Mouse (Mus musculus): ENCODE results near the gene Gadd45b. TPM values are rescaled to one million over a fixed set of nuclear protein-coding genes. Genes with fewer than 3 reads are reported as not detected.

The Gadd45b gene
- 10 to 100 TPM; 32.5 to 39.0 TPM for total RNA-seq (2023)

DNA sequence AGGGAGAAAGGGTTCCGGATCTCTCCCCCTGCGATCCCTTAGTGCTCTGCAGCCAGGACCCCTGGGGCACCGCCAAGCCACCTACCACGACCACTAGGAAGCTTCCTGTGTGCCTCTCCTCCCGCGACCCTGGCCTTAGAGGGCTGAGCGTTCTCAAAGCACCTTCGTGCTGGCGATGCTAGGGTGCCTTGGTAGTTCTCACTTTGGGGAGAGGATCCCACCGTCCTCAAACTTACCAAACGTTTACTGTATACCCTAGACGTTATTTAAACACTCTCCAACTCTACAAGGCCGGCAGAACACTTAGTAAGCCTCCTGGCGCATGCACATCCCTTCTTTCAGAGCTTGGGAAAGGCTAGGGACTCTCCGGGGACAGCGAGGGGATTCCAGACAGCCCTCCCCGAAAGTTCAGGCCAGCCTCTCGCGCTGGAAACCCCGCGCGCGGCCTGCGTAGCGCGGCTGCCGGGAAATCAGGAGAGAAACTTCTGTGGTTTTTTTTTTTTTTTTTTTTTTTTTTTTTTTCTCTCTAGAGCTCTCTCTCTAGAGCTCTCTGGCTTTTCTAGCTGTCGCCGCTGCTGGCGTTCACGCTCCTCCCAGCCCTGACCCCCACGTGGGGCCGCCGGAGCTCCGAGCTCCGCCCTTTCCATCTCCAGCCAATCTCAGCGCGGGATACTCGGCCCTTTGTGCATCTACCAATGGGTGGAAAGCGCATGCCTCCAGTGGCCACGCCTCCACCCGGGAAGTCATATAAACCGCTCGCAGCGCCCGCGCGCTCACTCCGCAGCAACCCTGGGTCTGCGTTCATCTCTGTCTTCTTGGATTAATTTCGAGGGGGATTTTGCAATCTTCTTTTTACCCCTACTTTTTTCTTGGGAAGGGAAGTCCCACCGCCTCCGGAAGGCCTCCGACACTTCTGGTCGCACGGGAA is at the start of gene Gadd45b:
Gene Gadd45b (plus strand): TSS at position 775 of the 928 bp plus-strand sequence.

DNA sequence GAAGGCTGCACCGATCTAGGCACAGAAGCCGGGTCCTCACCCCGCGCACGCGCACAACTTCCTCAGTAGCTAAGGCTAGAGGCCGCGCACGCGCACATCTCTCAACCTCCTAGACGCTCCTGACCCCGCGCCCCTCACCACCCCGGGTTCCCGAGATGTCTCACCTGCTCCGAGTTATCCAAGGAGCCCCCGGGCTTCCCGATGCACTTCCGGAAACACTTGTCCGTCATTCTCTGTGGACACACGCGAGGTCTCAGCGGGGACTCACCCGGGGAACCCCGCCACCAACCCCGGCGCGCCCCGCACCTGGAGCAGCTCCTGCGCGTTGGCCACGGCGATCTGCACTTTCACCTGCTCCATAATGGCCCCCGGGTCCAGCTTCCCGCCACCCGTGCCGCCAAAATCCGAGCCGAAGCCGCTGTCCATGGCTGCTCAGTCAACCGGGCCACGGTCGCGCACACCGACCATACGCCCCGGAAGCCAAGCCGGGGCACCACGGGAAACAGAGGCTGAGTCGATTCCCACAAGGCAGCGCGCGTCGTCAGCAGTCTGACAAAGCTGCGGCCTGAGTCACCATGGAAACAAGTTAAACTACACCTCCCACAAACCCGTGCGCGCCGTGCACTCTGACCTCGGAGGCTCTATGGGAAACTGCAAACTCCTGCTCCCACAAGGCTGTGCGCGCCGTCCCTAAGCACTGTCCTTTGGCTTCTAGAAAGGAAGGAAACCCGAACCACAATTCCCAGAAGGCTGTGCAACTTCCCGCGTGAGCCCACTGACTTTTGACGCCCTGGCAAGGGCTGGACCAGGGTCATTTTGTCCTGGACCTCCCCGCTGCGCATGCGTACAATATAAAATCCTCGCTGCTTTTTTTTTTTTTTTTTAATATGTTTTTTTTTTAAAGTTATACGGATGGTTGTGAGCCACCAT is 29.3 kb upstream of the Gadd45b start, which contains the start of gene Timm13:
Gene Timm13 (minus strand): TSS at position 652 of the 930 bp plus-strand sequence.

DNA sequence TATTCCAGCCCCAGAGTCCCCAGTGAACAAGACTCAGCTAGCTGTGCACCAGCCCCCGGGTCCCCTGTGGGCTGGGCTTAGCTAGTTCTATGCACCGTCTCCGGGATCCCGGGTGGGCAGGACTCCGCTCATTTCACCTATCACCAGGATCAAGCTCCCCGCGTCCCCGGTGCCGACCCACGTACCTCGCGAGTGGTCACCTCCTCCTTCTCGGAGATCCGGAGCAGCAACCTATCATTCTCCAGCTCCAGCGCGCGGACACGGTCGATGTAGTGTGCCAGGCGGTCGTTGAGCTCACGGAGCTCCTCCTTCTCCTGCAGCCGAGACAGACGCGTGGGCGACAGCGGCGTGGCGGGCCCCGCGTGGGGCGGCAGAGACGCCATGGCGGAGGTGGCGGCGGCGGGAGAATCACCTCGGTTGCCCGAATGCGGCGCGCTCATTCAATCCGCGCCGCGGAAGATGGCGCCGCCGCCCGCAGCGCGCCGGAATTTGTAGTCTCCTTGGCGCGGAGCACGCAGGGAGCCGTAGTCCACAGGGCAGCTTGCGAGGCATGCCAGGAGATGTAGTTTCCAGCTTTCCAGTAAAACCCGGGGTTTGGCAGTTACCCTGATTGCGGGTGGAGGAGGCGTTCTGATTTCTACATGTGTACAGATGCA is 12.0 kb upstream of the Gadd45b start, which contains the start of gene Lmnb2:
Gene Lmnb2 (minus strand): TSS at position 467 of the 656 bp plus-strand sequence.

Other genes with a start within 250 kb of the Gadd45b start
- gene Mob3a, start 228.1 kb upstream of the Gadd45b start, total RNA-seq (2023) = 100 to 1,000 TPM; 123 to 146 TPM
- 10 to 100 TPM; 45.0 to 50.1 TPM for gene Izumo4, start 227.9 kb upstream of the Gadd45b start, total RNA-seq (2023)
- gene Ap3d1, start 187.8 kb upstream of the Gadd45b start, total RNA-seq (2023) = 100 to 1,000 TPM; 148 to 163 TPM
- gene Dot1l, start 174.9 kb upstream of the Gadd45b start, total RNA-seq (2023) = 10 to 100 TPM; 68.5 to 68.9 TPM
- gene Sf3a2, start 131.9 kb upstream of the Gadd45b start, total RNA-seq (2023) = 10 to 100 TPM; 69.1 to 83.5 TPM
- 100 to 1,000 TPM; 151 to 152 TPM for gene Plekhj1, start 131.4 kb upstream of the Gadd45b start, total RNA-seq (2023)
- gene Amh, start 124.8 kb upstream of the Gadd45b start, total RNA-seq (2023) = 1 to 10 TPM; 1.2 to 2.7 TPM
- gene Jsrp1, start 116.6 kb upstream of the Gadd45b start, total RNA-seq (2023) = not detected
- 100 to 1,000 TPM; 496 to 510 TPM for gene Oaz1, start 103.4 kb upstream of the Gadd45b start, total RNA-seq (2023)
- not detected for gene Lingo3, start 86.0 kb upstream of the Gadd45b start, total RNA-seq (2023)
- gene Lsm7, start 74.9 kb upstream of the Gadd45b start, total RNA-seq (2023) = 10 to 100 TPM; 31.9 to 37.1 TPM
- gene Sppl2b, start 74.8 kb upstream of the Gadd45b start, total RNA-seq (2023) = 10 to 100 TPM; 33.2 to 34.7 TPM
- not detected for gene Tmprss9, start 58.2 kb upstream of the Gadd45b start, total RNA-seq (2023)
- gene Timm13, start 29.1 kb upstream of the Gadd45b start, total RNA-seq (2023) = 10 to 100 TPM; 57.8 to 77.8 TPM
- 10 to 100 TPM; 14.6 to 16.0 TPM for gene Lmnb2, start 11.8 kb upstream of the Gadd45b start, total RNA-seq (2023)
- under 1 TPM; 0.21 to 0.41 TPM for gene Gng7, start 84.9 kb downstream of the Gadd45b start, total RNA-seq (2023)
- gene Diras1, start 95.6 kb downstream of the Gadd45b start, total RNA-seq (2023) = not detected
- 10 to 100 TPM; 15.6 to 18.9 TPM for gene Slc39a3, start 107.4 kb downstream of the Gadd45b start, total RNA-seq (2023)
- gene Sgta, start 130.1 kb downstream of the Gadd45b start, total RNA-seq (2023) = 10 to 100 TPM; 57.0 to 65.1 TPM
- gene Thop1, start 140.0 kb downstream of the Gadd45b start, total RNA-seq (2023) = 10 to 100 TPM; 11.9 to 15.9 TPM
- gene Creb3l3, start 168.8 kb downstream of the Gadd45b start, total RNA-seq (2023) = not detected
- 100 to 1,000 TPM; 159 to 177 TPM for gene Map2k2, start 175.8 kb downstream of the Gadd45b start, total RNA-seq (2023)
- 100 to 1,000 TPM in 1 of 2 experiments, 10 to 100 TPM in 1; 97.7 to 106 TPM for gene Zbtb7a, start 205.1 kb downstream of the Gadd45b start, total RNA-seq (2023)
- gene Pias4, start 237.8 kb downstream of the Gadd45b start, total RNA-seq (2023) = 10 to 100 TPM; 70.9 to 76.2 TPM
- 1,000 to 10,000 TPM; 1,844 to 1,917 TPM for gene Eef2, start 246.6 kb downstream of the Gadd45b start, total RNA-seq (2023)

All from B cell, adult 67 days (primary cell).